Mouse (Mus musculus): Measurements from ENCODE around the gene S1pr3. TPM values are rescaled to one million over a fixed set of nuclear protein-coding genes. Genes with fewer than 3 reads are reported as not detected.

Gene S1pr3
- polyA plus RNA-seq, 1 experiment from 2014 or later: 26.3 TPM

- DNase-seq (ENCODE audit: low spot score): no peak
Measured at GRCm38 (mm10) chr13:51405731-51406320, 2.6 kb upstream of the S1pr3 start.

GRCm38 (mm10) chr13:51407541-51408217 is 760 bp upstream of the S1pr3 start:
- no peak for DNase-seq (ENCODE audit: low spot score)

GRCm38 (mm10) chr13:51409936-51410481 is 1.6 kb downstream of the S1pr3 start:
- DNase-seq (ENCODE audit: low spot score): no peak

- DNase-seq (ENCODE audit: low spot score): no peak
Measured at GRCm38 (mm10) chr13:51411243-51411642, 2.8 kb downstream of the S1pr3 start.

GRCm38 (mm10) chr13:51411696-51412430 is 3.4 kb downstream of the S1pr3 start:
- DNase-seq (ENCODE audit: low spot score): no peak

GRCm38 (mm10) chr13:51413461-51413860 is 5.0 kb downstream of the S1pr3 start:
- peak; percentile 35 for DNase-seq (ENCODE audit: low spot score)

GRCm38 (mm10) chr13:51416727-51417126 is 8.3 kb downstream of the S1pr3 start:
- no peak for DNase-seq (ENCODE audit: low spot score)

- DNase-seq (ENCODE audit: low spot score): no peak
Measured at GRCm38 (mm10) chr13:51417796-51418195, 9.4 kb downstream of the S1pr3 start.

GRCm38 (mm10) chr13:51418268-51418941 is 10.0 kb downstream of the S1pr3 start:
- DNase-seq (ENCODE audit: low spot score): peak; percentile 89

- no peak for DNase-seq (ENCODE audit: low spot score)
Measured at GRCm38 (mm10) chr13:51418942-51419451, 10.6 kb downstream of the S1pr3 start.

- DNase-seq (ENCODE audit: low spot score): no peak
Measured at GRCm38 (mm10) chr13:51419501-51419900, 11.1 kb downstream of the S1pr3 start.

- DNase-seq (ENCODE audit: low spot score): no peak
Measured at GRCm38 (mm10) chr13:51420861-51421260, 12.4 kb downstream of the S1pr3 start.

GRCm38 (mm10) chr13:51423647-51424046 is 15.2 kb downstream of the S1pr3 start:
- no peak for DNase-seq (ENCODE audit: low spot score)

GRCm38 (mm10) chr13:51424647-51425046 is 16.2 kb downstream of the S1pr3 start:
- peak; percentile 55 for DNase-seq (ENCODE audit: low spot score)

- DNase-seq (ENCODE audit: low spot score): no peak
Measured at GRCm38 (mm10) chr13:51425662-51426443, 17.4 kb downstream of the S1pr3 start.

- DNase-seq (ENCODE audit: low spot score): no peak
Measured at GRCm38 (mm10) chr13:51433371-51433770, 24.9 kb downstream of the S1pr3 start.

- peak; percentile 12 for DNase-seq (ENCODE audit: low spot score)
Measured at GRCm38 (mm10) chr13:51434460-51434859, 26.0 kb downstream of the S1pr3 start.

GRCm38 (mm10) chr13:51435146-51435545 is 26.7 kb downstream of the S1pr3 start:
- DNase-seq (ENCODE audit: low spot score): no peak

GRCm38 (mm10) chr13:51437105-51438085 is 29.0 kb downstream of the S1pr3 start:
- DNase-seq (ENCODE audit: low spot score): no peak

Measured in thymus, postnatal 0 days (tissue).